Comparison of ENCODE assay signal across 12 mouse cellular contexts in genomic region chr8:95901864-95902263, GRCm38 (mm10). TPM values are rescaled to one million over a fixed set of nuclear protein-coding genes. Genes with fewer than 3 reads are reported as not detected.
DNase-seq lines count a peak whose midpoint lies in the region; ATAC-seq and TF ChIP-seq lines count a peak whose summit lies in the region.
"Had no signal": no experiment of that assay in that cellular context is flagged by ENCODE, and none has a peak within 500 bp of the region (broad histone marks: within the 10 kb centered on the region; RNA-seq: fewer than 3 reads in every experiment).

No protein-coding gene starts in this region.

- H3K9me3 ChIP-seq in lung, embryonic 14.5 days (ENCODE audit: low read depth, low read length), result no peaks in the 10 kb centered on the region
- no peaks in the 10 kb centered on the region for H3K9me3 ChIP-seq in embryonic facial prominence, embryonic 10.5 days
- H3K9me3 ChIP-seq: heart, embryonic 12.5 days had no signal

- 44% methylated on average over 7 of the region's 7 CpGs for WGBS in lung, embryonic 14.5 days
- WGBS in lung, adult 2 months, result 30% methylated on average over 7 of the region's 7 CpGs
- WGBS in embryonic facial prominence, embryonic 10.5 days, result 35% methylated on average over 7 of the region's 7 CpGs

- TF ChIP-seq CTCF in lung, embryonic 14.5 days (IDR thresholded peaks at IDR 0.05; ENCODE audit: low read depth), result no peak
- no peak for TF ChIP-seq CTCF in lung, adult 2 months (IDR thresholded peaks at IDR 0.05; ENCODE audit: insufficient read depth, low read length)

- no peaks in the 10 kb centered on the region for H3K36me3 ChIP-seq in lung, embryonic 14.5 days (ENCODE audit: insufficient read depth)
- H3K36me3 ChIP-seq in embryonic facial prominence, embryonic 10.5 days (replicated peaks), result no peaks in the 10 kb centered on the region
- H3K36me3 ChIP-seq: heart, embryonic 12.5 days had no signal

- H3K4me3 ChIP-seq in lung, embryonic 14.5 days (ENCODE audit: low read depth, low read length), result no peak overlapping the region
- H3K4me3 ChIP-seq in lung, adult 2 months (replicated peaks; ENCODE audit: extremely low read depth, low read depth, low read length), result no peak overlapping the region
- 0 out of 2 replicates have a peak overlapping the region, but pooled peaks have one; percentile 16 for H3K4me3 ChIP-seq in embryonic facial prominence, embryonic 10.5 days
- H3K4me3 ChIP-seq: heart, embryonic 12.5 days had no signal

- H3K27ac ChIP-seq in lung, embryonic 14.5 days (ENCODE audit: low read depth), result no peak overlapping the region
- no peak overlapping the region; the same call in 1 of the 2 replicates for H3K27ac ChIP-seq in embryonic facial prominence, embryonic 10.5 days (replicated peaks)

- no peak for ATAC-seq in lung, embryonic 14.5 days (ENCODE audit: insufficient read depth)
- ATAC-seq: hindbrain, embryonic 16.5 days had no signal

- peak; percentile 9 for DNase-seq in adrenal gland, postnatal 14 days
- DNase-seq in adrenal gland, postnatal 4 days (ENCODE audit: low spot score in 2 of 2), result no peak
- peak; percentile 18 for DNase-seq in lung, embryonic 14.5 days
- no peak for DNase-seq in lung, adult 2 months
- DNase-seq in embryonic facial prominence, embryonic 10.5 days (ENCODE audit: low spot score), result peak; percentile 13
- peak; percentile 26 for DNase-seq in mesoderm, embryonic 11.5 days (ENCODE audit: low read depth, low spot score)
- DNase-seq in cerebellum, postnatal 10 days, result no peak
- no peak for DNase-seq in cerebellum, postnatal 14 days
- DNase-seq: cerebellum, adult 11-12 months; spleen, adult 18-20 months had no signal

- no peak overlapping the region for H3K9ac ChIP-seq in lung, embryonic 14.5 days
- H3K9ac ChIP-seq: heart, embryonic 12.5 days had no signal

- H3K4me1 ChIP-seq in lung, embryonic 14.5 days (ENCODE audit: insufficient read depth), result no peaks in the 10 kb centered on the region
- H3K4me1 ChIP-seq in lung, adult 2 months (ENCODE audit: control insufficient read depth, insufficient read depth, low read length), result no peaks in the 10 kb centered on the region
- peaks cover 10% of the 10 kb centered on the region for H3K4me1 ChIP-seq in embryonic facial prominence, embryonic 10.5 days

- no peak overlapping the region for H3K4me2 ChIP-seq in lung, embryonic 14.5 days
- H3K4me2 ChIP-seq: heart, embryonic 12.5 days had no signal

- no peaks in the 10 kb centered on the region for H3K27me3 ChIP-seq in lung, embryonic 14.5 days (ENCODE audit: insufficient read depth, low read length)
- no peaks in the 10 kb centered on the region for H3K27me3 ChIP-seq in embryonic facial prominence, embryonic 10.5 days (replicated peaks; ENCODE audit: low read depth, poor library complexity, severe bottlenecking)
- H3K27me3 ChIP-seq: heart, embryonic 12.5 days had no signal

- no peak for TF ChIP-seq POLR2A in lung, adult 2 months (IDR thresholded peaks at IDR 0.05; ENCODE audit: borderline replicate concordance, extremely low read depth, low read depth, low read length)

RNA-seq across cellular contexts. Expression of gene Got2, which starts 13.5 kb away (rescaled TPM):
- total RNA-seq in adrenal gland, postnatal 14 days (2021), result 99.6 and 129 TPM in 2 replicates
- 100 to 1,000 TPM; 160 to 170 TPM for total RNA-seq in adrenal gland, postnatal 4 days (2021)
- 59.5 and 62.0 TPM in 2 replicates for polyA plus RNA-seq in lung, embryonic 14.5 days (2014; fragmentation: Nextera tagmentation; extraction: Ambion mirVana)
- 51.4 and 70.8 TPM in 2 replicates for polyA plus RNA-seq in lung, adult 2 months (2012; rRNA removed)
- 183 and 187 TPM in 2 replicates for polyA plus RNA-seq in embryonic facial prominence, embryonic 10.5 days (2016; fragmentation: Nextera tagmentation; extraction: Ambion mirVana)

RNA-seq across cellular contexts. Expression of gene Slc38a7, which starts 48.5 kb away (rescaled TPM):
- 13.3 and 13.6 TPM in 2 replicates for total RNA-seq in adrenal gland, postnatal 14 days (2021)
- 10 to 100 TPM; 25.3 to 25.5 TPM for total RNA-seq in adrenal gland, postnatal 4 days (2021)
- polyA plus RNA-seq in lung, embryonic 14.5 days (2014; fragmentation: Nextera tagmentation; extraction: Ambion mirVana), result 12.9 and 14.1 TPM in 2 replicates
- 21.8 and 26.3 TPM in 2 replicates for polyA plus RNA-seq in lung, adult 2 months (2012; rRNA removed)
- polyA plus RNA-seq in embryonic facial prominence, embryonic 10.5 days (2016; fragmentation: Nextera tagmentation; extraction: Ambion mirVana), result 18.3 and 18.4 TPM in 2 replicates

Comparison
In these comparisons a context has a peak if more than half of its experiments do, and no peak if none do; other contexts are left out.
1. DNase-seq: peak in adrenal gland, postnatal 14 days (single experiment), lung, embryonic 14.5 days (single experiment), embryonic facial prominence, embryonic 10.5 days (single experiment) and mesoderm, embryonic 11.5 days (single experiment); none in adrenal gland, postnatal 4 days (0 of 2), lung, adult 2 months (single experiment), cerebellum, postnatal 10 days (0 of 2) and cerebellum, postnatal 14 days (0 of 2).